Mouse (Mus musculus): Measurements from ENCODE around the gene Gm20721.

GRCm38 (mm10) chr2:174299771-174300160, 46.7 kb downstream of the Gm20721 start:
- TF ChIP-seq CTCF (IDR thresholded peaks at IDR 0.05) = no peak
- no peak for TF ChIP-seq POLR2A (IDR thresholded peaks at IDR 0.05; ENCODE audit: insufficient read depth, low read depth, low read length)
- TF ChIP-seq EP300 (IDR thresholded peaks at IDR 0.05; ENCODE audit: insufficient read depth, low read depth, low read length) = no peak

Measured in heart, adult 2 months (tissue).